Mouse (Mus musculus) liver, adult 2 months (tissue): ENCODE results near the gene Tnks1bp1.

ENCODE experiments used
- CTCF ChIP-seq: fragments of 200-500 bp; IDR thresholded peaks from 2 replicates; pipeline ENCODE4 v1.5.1; 2011; ENCODE audit warnings: low read depth, low read length, control low read depth
- POLR2A ChIP-seq: fragments of 200-500 bp; IDR thresholded peaks from 2 replicates; pipeline ENCODE4 v1.6.1; 2011; ENCODE audit warnings: low read length, control low read depth; ENCODE audit not compliant: insufficient read depth; ENCODE audit errors: extremely low read depth

DNA sequence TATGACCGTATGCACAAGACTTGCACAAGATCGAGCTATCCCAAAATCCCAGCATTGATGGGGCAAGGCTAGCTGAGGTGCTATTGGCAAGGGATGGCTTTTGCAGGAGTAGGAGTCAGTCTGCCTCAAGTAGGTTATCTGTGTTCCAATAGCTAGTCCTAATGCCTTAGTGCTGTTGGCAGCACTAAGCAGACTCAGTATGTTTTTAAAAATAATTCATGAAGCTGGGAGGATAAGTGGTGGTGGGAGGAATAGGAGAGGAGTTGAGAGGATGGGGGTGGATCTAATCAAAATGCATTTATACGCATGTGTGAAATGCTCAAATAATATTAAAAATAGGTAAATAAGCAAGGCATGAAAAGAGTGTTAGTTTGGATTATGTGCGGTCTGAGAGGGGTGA lies 43.5 kb downstream of the Tnks1bp1 start:
- TF ChIP-seq POLR2A (no peak), CTCF (no peak)
